Mouse (Mus musculus) stomach, embryonic 16.5 days (tissue): Measurements from ENCODE around the gene Nemp2. TPM values are rescaled to one million over a fixed set of nuclear protein-coding genes. Genes with fewer than 3 reads are reported as not detected.

ENCODE experiments used
- ATAC-seq: fragments of 200-750 bp; cut with Nextera tagmentation; 2 replicates; pipeline ENCODE4 v1.8.0; 2017; ENCODE audit warnings: moderate number of reproducible peaks, moderate TSS enrichment; ENCODE audit not compliant: insufficient read depth, low FRiP score
- H3K27ac ChIP-seq: fragments of 300-500 bp; sonication (generic); 2 replicates; pipeline ENCODE4 v1.5.1; 2014; ENCODE audit warnings: low read length
- H3K27me3 ChIP-seq: fragments of 300-500 bp; sonication (generic); 2 replicates; pipeline ENCODE4 v1.6.1; 2014; ENCODE audit warnings: low read length, control low read depth, mixed read lengths; ENCODE audit not compliant: control insufficient read depth, insufficient read depth
- H3K36me3 ChIP-seq: fragments of 300-500 bp; sonication (generic); 2 replicates; pipeline ENCODE4 v1.6.1; 2014; ENCODE audit warnings: low read length; ENCODE audit not compliant: control insufficient read depth, insufficient read depth
- H3K4me1 ChIP-seq: fragments of 300-500 bp; sonication (generic); 2 replicates; pipeline ENCODE4 v1.6.1; 2014; ENCODE audit warnings: low read length, control low read depth, mixed read lengths; ENCODE audit not compliant: control insufficient read depth, insufficient read depth
- H3K4me2 ChIP-seq: fragments of 300-500 bp; sonication (generic); 2 replicates; pipeline ENCODE4 v1.6.1; 2014; ENCODE audit warnings: low read depth, low read length, mixed read lengths
- H3K4me3 ChIP-seq: fragments of 300-500 bp; sonication (generic); replicated peaks from 2 replicates; pipeline ENCODE4 v1.5.1; 2014; ENCODE audit warnings: mild to moderate bottlenecking, low read length
- H3K9ac ChIP-seq: fragments of 300-500 bp; sonication (generic); 2 replicates; pipeline ENCODE4 v1.6.1; 2014; ENCODE audit warnings: low read length
- H3K9me3 ChIP-seq: fragments of 300-500 bp; sonication (generic); replicated peaks from 2 replicates; pipeline ENCODE4 v1.6.1; 2016; ENCODE audit warnings: low read length, control low read depth; ENCODE audit not compliant: control insufficient read depth
- WGBS: fragments of 180-500 bp; shearing (Covaris S2); extraction: QIAGEN DNeasy Blood & Tissue Kit; methylation state at CpG from one replicate; pipeline ENCODE4 v1.1.7; 2014; 5-methylcytosine and 5-hydroxymethylcytosine counted together
- polyA plus RNA-seq: library from polyadenylated mRNA; unstranded; fragments of >200 nt; fragmentation: Nextera tagmentation; extraction: Ambion mirVana; gene quantifications from 2 replicates; pipeline ENCODE4 v1.2.1, GENCODE M21; 2015

Nemp2 gene
- polyA plus RNA-seq = 8.4 and 9.1 TPM in 2 replicates

GRCm38 (mm10) chr1:52630248-52630936 is at the start of gene Nemp2:
Gene Nemp2, plus strand, starts transcription at chr1:52630703.
- WGBS = 0% methylated on average over 44 of the region's 44 CpGs
- Histone ChIP-seq H3K27ac (peak within 1 kb of the TSS; percentile 81), H3K27me3 (no peaks in the 10 kb centered on the region), H3K4me1 (peaks cover 5% of the 10 kb centered on the region; the same call in 1 of the 2 replicates), H3K9ac (peak within 1 kb of the TSS; percentile 85), H3K4me3 (peak within 1 kb of the TSS; percentile 87), H3K4me2 (peak within 1 kb of the TSS; percentile 56), H3K36me3 (no peaks in the 10 kb centered on the region), H3K9me3 (no peaks in the 10 kb centered on the region)
- ATAC-seq = peak; percentile 92

- H3K4me1 ChIP-seq = peaks cover 9% of the 10 kb centered on the region; the same call in 1 of the 2 replicates
Observed at GRCm38 (mm10) chr1:52581744-52582143, 48.8 kb upstream of the Nemp2 start.

GRCm38 (mm10) chr1:52582866-52583265 is 47.6 kb upstream of the Nemp2 start:
- H3K9me3 ChIP-seq = no peaks in the 10 kb centered on the region
- H3K27me3 ChIP-seq = no peaks in the 10 kb centered on the region
- no peak overlapping the region for H3K4me3 ChIP-seq
- H3K9ac ChIP-seq = no peak overlapping the region
- H3K36me3 ChIP-seq = no peaks in the 10 kb centered on the region
- WGBS = 85% methylated on average over 1 of the region's 1 CpGs
- peaks cover 5% of the 10 kb centered on the region; the same call in 1 of the 2 replicates for H3K4me1 ChIP-seq
- H3K4me2 ChIP-seq = no peak overlapping the region
- ATAC-seq = no peak
- H3K27ac ChIP-seq = no peak overlapping the region

More at GRCm38 (mm10) chr1:52581744-52582143, 48.8 kb upstream of the Nemp2 start:
- 66% methylated on average over 5 of the region's 6 CpGs for WGBS
- no peaks in the 10 kb centered on the region for H3K27me3 ChIP-seq
- no peak for ATAC-seq
- no peak overlapping the region for H3K4me2 ChIP-seq
- no peak overlapping the region for H3K9ac ChIP-seq
- no peak overlapping the region for H3K4me3 ChIP-seq
- no peaks in the 10 kb centered on the region for H3K9me3 ChIP-seq
- H3K27ac ChIP-seq = no peak overlapping the region
- no peaks in the 10 kb centered on the region for H3K36me3 ChIP-seq

DNA sequence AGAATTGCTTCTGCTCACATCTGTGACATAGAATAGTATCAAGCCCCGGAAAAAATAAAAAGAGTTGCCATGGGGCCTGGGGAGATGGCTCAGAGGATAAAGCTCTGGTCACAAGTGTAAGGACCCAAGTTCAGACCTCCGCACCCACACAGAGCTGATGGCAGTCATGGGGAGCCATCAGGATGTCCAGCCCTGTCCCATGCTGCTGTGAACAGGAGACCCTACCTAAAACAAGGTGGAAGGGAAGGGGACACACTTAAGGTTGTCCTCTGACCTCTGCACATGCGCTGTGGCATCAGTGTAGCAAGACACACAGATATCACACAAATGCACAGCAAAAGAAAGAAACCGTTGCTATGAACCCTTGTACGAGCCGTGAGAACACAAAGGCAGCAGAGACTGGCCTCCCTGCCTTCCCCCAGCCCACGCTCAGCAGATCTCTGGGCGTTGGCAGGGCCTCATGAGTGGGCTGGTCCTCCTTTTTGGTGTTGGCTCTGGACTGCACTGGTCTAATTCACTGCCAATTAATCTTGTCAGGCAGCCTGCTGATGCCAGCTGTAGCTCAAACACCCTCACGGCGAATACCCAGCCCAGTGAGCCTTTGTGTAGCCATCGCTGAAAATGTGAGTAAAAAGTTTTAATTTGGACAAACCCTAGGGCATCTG is 33.4 kb upstream of the Nemp2 start:
- no peaks in the 10 kb centered on the region for H3K9me3 ChIP-seq
- H3K27me3 ChIP-seq = no peaks in the 10 kb centered on the region
- H3K4me2 ChIP-seq = no peak overlapping the region; the same call in 1 of the 2 replicates
- H3K27ac ChIP-seq = peak overlapping the region; percentile 50
- H3K36me3 ChIP-seq = no peaks in the 10 kb centered on the region
- peak; percentile 88; the same call in 1 of the 2 replicates for ATAC-seq
- no peak overlapping the region for H3K9ac ChIP-seq
- 50% methylated on average over 11 of the region's 11 CpGs for WGBS
- H3K4me3 ChIP-seq = no peak overlapping the region
- peaks cover 4% of the 10 kb centered on the region; the same call in 1 of the 2 replicates for H3K4me1 ChIP-seq

- Histone ChIP-seq H3K4me2 (peak overlapping the region; percentile 41), H3K36me3 (no peaks in the 10 kb centered on the region), H3K9me3 (no peaks in the 10 kb centered on the region), H3K4me1 (peaks cover 4% of the 10 kb centered on the region; the same call in 1 of the 2 replicates), H3K9ac (no peak overlapping the region), H3K4me3 (no peak overlapping the region; the same call in 1 of the 2 replicates), H3K27ac (peak overlapping the region; percentile 50), H3K27me3 (no peaks in the 10 kb centered on the region)
- ATAC-seq = peak; percentile 89
- 50% methylated on average over 11 of the region's 11 CpGs for WGBS
Observed at GRCm38 (mm10) chr1:52597761-52598160, 32.7 kb upstream of the Nemp2 start.

- Histone ChIP-seq H3K9ac (no peak overlapping the region), H3K9me3 (no peaks in the 10 kb centered on the region), H3K27me3 (no peaks in the 10 kb centered on the region), H3K4me2 (peak overlapping the region; percentile 41; the same call in 1 of the 2 replicates), H3K36me3 (no peaks in the 10 kb centered on the region), H3K4me1 (peaks cover 4% of the 10 kb centered on the region; the same call in 1 of the 2 replicates), H3K4me3 (no peak overlapping the region), H3K27ac (peak overlapping the region; percentile 50)
- WGBS = 48% methylated on average over 4 of the region's 4 CpGs
- ATAC-seq = no peak
Observed at GRCm38 (mm10) chr1:52598361-52598760, 32.1 kb upstream of the Nemp2 start.

DNA sequence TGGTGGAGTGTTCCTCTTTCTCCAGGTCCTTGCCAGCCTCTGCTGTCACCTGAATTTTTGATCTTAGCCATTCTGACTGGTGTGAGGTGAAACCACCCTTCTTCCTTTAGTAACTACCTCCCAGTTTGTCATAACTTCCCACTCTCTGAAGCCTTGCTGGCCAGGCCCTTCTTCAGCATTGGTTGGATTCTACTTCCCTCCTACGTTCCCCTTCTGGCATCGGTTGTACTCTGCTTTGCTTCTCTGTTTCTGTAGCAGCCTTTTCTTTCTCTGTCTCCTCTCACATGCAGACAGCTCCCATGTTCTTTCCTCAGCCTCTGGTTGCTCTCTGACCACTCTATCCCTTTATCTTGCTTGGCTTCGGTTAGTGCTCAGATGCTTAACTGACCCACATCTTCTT is 29.0 kb upstream of the Nemp2 start:
- H3K4me1 ChIP-seq = peaks cover 4% of the 10 kb centered on the region; the same call in 1 of the 2 replicates
- no peak overlapping the region for H3K27ac ChIP-seq
- 76% methylated on average over 3 of the region's 3 CpGs for WGBS
- no peak for ATAC-seq
- no peak overlapping the region for H3K4me2 ChIP-seq
- H3K9me3 ChIP-seq = peaks cover 6% of the 10 kb centered on the region; the same call in 1 of the 2 replicates
- no peaks in the 10 kb centered on the region for H3K27me3 ChIP-seq
- no peak overlapping the region for H3K9ac ChIP-seq
- no peak overlapping the region for H3K4me3 ChIP-seq
- H3K36me3 ChIP-seq = no peaks in the 10 kb centered on the region

DNA sequence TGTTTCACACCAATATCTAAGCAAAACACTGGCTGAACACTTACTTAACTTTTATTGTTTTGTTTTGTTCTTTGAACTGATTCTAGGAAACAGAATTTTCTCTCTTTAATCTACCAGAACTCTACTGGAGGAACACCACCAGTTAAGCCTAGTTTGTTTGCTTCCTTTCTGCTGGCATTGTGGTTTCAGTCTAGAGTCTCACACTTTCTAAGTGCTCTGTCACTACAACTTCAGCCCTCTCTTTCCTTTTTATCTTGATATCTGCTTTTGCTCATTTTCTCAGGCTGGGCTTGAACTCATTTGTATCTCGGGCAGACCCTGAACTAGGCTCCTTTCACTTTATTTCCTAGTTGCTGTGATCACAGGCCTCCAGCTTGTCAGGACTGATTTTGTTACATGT is 22.8 kb upstream of the Nemp2 start:
- Histone ChIP-seq H3K27ac (no peak overlapping the region), H3K4me1 (no peaks in the 10 kb centered on the region), H3K36me3 (no peaks in the 10 kb centered on the region), H3K9ac (no peak overlapping the region), H3K4me3 (no peak overlapping the region), H3K9me3 (peaks cover 6% of the 10 kb centered on the region; the same call in 1 of the 2 replicates), H3K4me2 (no peak overlapping the region), H3K27me3 (no peaks in the 10 kb centered on the region)
- WGBS = 67% methylated on average over 1 of the region's 1 CpGs
- no peak for ATAC-seq

GRCm38 (mm10) chr1:52608486-52608885 is 22.0 kb upstream of the Nemp2 start:
- WGBS = 84% methylated on average over 4 of the region's 4 CpGs
- Histone ChIP-seq H3K27ac (no peak overlapping the region), H3K27me3 (no peaks in the 10 kb centered on the region), H3K4me1 (no peaks in the 10 kb centered on the region), H3K4me2 (no peak overlapping the region), H3K9me3 (peaks cover 6% of the 10 kb centered on the region; the same call in 1 of the 2 replicates), H3K4me3 (no peak overlapping the region), H3K9ac (no peak overlapping the region), H3K36me3 (no peaks in the 10 kb centered on the region)
- ATAC-seq = no peak
